Mouse (Mus musculus) c-Kit-positive CD71-negative TER-119-negative erythroid progenitor cells, embryonic 14.5 days (primary cell): Measurements from ENCODE around the gene Mtmr3.

Experiments
- DNase-seq: peaks from one replicate; pipeline ENCODE4 v3.0.0-alpha.2; 2013; ENCODE audit warnings: low read depth

Mtmr3 gene

DNA sequence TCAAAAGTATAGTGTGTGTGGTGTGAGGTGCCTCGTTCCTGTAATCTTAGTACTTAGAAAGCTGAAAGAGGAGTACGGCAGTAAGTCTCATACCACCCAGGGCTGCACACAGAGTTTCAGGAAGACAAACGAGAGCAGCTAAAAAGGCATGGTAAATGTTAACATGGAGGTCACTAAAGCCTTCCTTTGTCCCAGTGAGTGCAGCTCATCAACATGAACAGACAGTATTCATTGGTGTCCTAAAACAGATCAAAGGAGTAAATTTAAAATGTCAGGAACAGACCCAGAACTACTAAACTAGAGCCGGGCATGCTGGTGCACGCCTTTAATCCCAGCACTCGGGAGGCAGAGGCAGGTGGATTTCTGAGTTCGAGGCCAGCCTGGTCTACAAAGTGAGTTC is 75.7 kb downstream of the Mtmr3 start:
- DNase-seq: no peak

GRCm38 (mm10) chr11:4507421-4507820 is 87.2 kb downstream of the Mtmr3 start:
- DNase-seq: no peak

DNA sequence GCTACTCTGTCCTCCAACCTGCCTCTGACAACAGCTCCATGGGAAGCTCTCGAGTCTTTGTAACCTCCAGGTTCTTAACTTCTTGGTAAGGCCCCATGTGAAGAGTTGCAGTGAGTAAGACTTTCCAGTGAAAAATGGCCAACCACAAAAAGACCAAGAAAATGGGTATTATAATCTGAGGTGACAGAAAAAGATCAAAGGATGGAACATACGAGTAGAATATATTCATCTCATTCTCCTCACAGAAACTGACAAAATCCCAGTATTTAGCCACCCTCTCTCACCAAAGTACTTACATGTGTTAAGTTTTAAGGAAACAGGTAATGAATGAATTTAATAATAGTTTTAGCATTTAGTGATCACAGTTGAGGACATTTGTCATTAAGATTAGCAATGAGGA is 88.2 kb downstream of the Mtmr3 start:
- no peak for DNase-seq

DNA sequence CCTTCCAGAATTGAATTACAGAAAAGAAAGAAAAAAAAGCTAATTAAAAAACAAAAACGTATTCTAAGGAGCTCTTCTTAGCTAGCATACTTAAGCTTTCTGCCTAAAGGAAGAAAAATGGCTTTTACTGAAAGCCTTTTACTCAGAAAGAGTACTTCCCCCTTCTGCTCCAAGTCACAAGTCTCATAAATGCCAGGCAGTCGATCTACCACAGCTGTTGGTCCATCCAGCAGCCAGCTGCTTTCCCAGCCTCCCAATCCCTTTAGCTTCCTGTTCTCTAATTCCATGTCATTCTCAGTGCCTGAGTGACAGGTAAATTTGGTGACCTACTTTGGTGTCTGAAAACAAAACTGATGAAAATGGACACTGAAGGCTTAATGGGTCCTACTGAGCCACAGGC is 92.5 kb downstream of the Mtmr3 start:
- no peak for DNase-seq

DNA sequence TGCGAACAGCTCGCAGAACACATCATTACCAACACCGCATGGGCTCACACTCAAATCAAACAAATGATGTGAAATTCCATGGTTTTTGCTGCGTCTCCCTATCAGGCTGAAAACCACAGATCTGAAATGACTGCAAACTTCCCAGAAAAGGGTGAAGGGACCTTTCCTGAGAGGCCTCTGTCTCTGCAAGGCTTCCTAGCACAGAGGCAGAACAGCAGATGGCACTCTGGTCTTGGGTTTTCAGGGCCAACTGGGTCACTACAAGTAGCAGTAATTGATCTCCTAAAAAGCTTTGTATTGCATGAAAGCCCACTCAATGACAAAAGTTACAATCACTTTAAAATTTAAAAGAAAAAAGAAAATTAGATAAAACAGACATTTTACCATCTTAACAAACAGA is 93.8 kb downstream of the Mtmr3 start:
- DNase-seq: no peak

DNA sequence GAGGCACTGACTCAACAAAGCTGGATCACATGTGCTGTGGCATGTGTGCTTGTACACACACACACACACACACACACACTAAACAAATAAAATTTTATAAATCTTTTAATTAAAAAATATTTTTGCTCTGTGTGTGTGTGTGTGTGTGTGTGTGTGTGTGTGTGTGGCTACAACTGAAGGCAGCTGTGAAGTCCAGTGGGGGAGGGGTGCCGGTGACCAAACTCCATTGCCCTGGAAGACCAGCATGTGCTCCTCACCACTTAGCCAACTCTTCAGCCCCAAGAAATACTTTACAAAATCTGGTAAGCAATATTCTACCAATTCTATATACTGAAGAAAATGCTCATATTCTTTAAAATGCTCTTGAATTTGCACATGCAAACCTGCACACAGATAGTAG is 94.4 kb downstream of the Mtmr3 start:
- DNase-seq: no peak

- no peak for DNase-seq
Observed at GRCm38 (mm10) chr11:4499456-4499855, 95.2 kb downstream of the Mtmr3 start.

DNA sequence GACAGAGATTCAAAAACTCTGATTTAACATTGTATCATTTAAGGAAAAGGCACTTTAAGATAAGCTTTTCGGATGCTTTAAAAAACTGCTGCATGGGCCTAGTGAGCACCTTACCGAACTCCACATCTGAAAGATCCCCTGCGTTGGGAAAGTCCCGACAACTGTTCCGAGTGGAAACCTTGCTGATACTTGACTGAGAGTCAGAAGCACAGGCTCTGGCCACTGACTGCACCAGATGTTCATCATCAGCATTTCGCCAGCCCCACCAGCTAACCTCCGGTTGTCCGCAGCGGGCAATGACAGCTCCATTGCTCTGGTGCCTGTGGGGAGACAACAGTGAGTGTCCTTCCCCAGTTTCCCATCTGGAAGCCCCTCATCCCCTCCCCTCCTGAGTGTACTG is 95.9 kb downstream of the Mtmr3 start:
- DNase-seq: no peak

DNA sequence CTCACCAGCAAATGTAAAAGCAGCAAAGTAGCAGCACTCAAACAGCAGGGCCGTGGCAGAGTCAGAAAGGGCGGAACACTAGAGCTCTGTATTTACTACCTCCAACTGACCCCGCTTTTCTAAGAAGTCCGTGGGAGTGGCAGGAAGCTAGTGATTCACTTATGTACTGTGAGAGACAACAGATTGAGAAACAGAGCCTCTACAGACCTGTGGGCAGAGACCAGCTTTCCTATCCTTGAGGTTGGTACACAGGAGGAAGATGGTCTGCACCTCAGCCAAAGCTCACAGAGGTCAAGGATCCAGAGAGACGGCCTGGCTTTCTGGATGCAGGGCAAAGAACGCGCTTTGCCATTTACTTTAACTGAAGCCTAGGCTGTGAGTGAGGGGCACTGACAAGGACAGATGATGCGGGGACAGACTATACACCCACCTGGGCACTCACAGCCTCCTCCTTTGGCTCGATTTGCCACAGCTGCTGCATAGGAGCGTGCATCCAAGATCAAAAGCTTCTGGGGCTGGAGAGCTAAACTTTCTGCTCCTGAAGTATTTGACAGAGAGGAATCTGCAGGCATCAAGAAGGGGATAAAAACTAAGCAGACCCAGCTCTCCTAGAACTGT is 97.1 kb downstream of the Mtmr3 start:
- DNase-seq: no peak

DNA sequence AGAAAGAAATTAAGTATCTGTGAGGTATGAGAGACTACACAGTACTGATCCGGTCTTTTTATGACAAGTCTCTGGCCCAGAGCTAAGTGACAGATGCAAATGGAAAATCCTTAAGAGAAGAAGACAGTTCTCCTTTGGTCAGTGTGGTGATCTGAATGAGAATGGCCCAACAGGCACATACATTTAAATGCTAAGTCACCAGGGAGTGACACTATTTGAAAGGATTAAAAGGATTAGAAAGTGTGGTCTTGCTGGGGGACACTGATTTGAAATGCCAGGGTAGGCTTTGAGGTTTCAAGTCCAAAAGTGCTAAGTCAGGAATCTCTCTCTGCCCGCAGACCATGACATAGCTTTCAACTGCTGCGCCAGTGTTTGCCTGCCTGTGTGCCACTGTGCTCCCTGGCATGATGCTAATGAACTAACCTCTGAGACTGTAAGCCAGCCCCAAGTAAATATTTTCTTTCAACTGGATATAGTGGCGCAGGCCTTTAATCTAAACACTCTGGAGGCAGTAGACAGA is 99.6 kb downstream of the Mtmr3 start:
- no peak for DNase-seq

DNA sequence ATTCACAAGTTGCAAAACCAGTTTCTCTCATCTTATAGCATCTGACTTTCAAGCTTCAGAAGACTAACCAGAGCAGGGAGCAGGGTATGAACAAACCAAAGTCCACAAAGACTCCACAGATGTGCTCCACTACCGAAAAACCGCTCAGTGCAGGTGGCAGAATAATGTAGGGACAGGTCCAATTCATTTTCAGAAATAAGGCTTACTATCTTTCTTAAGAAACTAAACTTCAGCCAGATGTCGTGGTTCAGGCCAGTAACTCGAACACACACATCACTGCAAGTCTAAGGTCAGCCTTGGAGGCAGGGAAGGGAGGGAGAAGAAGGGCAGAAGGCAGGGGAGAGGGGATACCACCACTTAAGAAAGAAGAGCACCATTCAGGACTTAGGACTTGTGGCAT is 105.5 kb downstream of the Mtmr3 start:
- DNase-seq: no peak

DNA sequence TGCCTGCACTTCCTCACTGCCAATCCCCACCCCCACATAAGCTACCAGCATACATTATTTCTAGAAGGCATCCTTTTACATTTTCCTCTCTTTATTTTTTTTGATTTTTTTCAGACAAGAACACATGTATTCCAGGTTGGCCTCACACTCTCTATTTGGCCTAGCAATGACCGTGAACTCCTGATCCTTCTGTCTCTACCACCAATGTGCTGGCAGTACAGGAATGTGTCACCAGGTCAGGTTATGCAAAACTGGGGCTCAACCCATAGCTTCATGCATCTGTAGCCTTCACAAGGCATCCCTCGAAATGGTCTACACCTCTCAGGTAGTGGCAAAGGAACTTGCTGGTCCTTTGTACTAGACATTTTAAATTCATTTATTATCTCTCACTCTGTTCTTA is 105.9 kb downstream of the Mtmr3 start:
- no peak for DNase-seq

DNA sequence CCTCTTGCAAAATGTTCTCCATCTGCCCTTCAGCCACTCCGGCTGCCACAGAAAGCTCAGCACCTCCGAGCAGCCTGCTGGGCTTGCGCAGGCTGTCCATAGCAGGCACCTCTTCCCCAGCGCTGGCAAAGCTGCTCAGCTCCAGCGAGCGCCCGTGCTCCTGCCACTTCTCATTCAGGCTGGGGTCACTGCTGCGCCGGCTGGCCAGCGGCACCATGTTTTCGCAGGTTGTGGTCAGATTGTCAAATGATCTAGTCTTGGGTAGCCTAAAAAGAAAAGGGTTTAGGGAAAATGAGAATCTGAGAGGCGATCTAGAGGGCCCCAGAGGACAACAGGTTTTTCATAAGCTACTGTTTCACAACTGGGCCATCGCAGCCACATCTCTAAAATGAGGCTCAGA is 106.3 kb downstream of the Mtmr3 start:
- no peak for DNase-seq

DNA sequence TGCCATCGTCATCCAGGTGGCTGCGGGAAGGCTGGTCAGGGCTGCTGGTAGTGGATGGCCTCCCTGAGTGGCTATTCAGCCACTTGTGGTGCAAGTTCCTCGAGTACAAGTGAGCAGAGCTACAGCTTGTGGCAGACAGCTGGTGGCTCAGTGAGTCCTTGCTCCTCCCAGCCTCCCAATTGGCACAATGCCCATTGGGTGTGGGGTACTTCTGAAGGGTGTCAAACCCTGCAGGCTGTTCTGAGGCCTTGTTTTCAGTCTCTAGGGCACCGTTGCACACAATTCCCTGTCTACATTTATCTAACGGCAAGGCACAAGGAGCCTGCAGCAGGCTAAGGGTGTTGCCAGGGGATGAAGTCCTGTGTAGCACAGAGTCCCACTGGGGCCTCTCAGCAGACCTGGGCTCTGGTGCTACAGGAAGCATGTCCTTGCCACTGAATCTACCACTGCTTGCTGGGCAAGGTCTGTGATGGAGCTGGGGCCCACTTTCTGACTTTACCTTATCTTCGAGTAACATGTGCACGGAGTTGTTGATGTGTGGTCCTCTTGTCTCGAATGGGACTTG is 107.2 kb downstream of the Mtmr3 start:
- DNase-seq: peak; percentile 8

GRCm38 (mm10) chr11:4484541-4484940 is 110.1 kb downstream of the Mtmr3 start:
- no peak for DNase-seq

- DNase-seq: no peak
Observed at GRCm38 (mm10) chr11:4482641-4483040, 112.0 kb downstream of the Mtmr3 start.

- no peak for DNase-seq
Observed at GRCm38 (mm10) chr11:4476184-4476697, 118.4 kb downstream of the Mtmr3 start.

GRCm38 (mm10) chr11:4472464-4473179 is 122.0 kb downstream of the Mtmr3 start:
- DNase-seq: no peak

DNA sequence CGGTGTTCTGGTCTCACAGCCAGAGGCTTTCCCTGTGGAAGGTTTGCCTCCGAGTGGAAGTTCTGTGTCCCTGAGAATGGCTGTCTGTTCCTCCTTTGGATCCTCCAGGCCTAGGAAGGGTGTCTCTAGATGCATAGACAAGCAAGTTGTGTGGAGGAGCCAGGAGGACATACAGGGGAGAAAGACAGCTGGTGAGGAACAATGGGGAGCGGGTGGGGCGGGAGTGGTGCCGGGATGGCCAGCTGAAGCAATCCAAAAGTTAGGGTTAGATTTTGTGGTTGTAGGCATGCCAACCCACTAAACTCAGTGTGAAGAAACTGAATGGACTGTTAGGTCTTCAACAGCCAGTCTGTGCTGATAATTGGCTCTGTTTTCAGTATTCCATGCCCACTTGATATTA is 122.9 kb downstream of the Mtmr3 start:
- DNase-seq: no peak

DNA sequence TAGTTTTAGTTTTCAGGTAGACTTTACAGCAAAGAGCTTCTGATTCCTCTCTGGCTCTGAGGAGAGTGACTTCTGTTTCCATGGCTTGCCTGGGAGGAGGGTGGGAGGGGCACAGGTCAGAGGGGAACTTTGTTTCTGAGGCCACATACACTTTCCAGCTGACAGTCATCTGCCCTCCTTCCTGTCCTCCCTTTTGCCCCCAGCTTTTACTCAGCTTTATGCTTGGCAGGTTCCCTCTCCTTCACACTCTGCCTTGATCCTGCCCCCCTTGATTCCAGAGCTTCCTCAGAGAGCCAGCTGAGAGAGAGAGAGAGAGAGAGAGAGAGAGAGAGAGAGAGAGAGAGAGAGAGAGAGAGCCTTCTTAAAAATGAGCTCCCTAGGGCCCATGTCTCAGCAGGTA is 123.4 kb downstream of the Mtmr3 start:
- DNase-seq: no peak

DNA sequence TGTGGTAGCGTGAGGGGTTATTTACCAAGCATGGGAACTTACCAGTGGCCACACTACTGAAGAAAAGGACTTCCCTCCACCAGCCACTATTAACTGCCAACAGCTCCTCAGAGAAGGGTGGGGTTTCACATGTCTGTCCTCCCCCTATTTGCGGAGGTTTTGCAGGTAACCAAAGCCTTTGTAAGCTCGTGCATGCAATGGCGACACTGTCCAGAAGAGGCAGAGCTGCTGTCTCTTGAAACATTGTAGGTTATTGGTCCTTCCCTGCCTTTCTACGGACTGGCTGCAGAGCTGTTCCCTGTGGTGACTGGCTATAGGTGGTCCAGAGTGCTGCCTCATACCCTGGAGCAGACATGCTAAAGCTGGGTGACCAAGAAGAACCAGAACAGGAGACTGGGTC is 125.6 kb downstream of the Mtmr3 start:
- DNase-seq: no peak

GRCm38 (mm10) chr11:4467436-4467835 is 127.2 kb downstream of the Mtmr3 start:
- DNase-seq: no peak

DNA sequence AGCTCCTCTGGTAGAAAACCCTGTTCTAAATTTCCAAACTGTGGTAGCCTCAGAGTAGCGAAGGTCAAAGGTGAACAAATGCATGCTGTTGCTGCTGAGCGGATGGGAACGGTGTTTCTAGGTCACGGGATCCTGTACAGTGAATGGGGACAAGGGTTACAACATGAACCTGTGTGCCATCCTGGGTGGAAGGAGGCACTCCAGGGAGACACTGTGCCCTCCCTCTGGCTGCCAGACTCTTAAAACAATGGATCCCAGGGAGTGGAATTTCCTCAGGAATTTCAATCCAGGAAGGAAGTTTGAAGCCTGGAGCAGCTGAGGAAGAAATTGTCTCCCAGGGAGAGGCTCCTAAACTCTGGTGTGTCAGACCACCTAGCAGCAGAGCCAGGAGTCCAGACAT is 128.5 kb downstream of the Mtmr3 start:
- DNase-seq: no peak
